Mouse (Mus musculus) megakaryocyte, adult 5-6 weeks (primary cell): Measurements from ENCODE around the gene Dirc2. TPM values are rescaled to one million over a fixed set of nuclear protein-coding genes. Genes with fewer than 3 reads are reported as not detected.

ENCODE experiments used
- ATAC-seq: 2 replicates; pipeline ENCODE4 v1.8.0; 2016; ENCODE audit warnings: mild to moderate bottlenecking, inconsistent platforms; ENCODE audit not compliant: poor library complexity, severe bottlenecking
- total RNA-seq, 2 experiments: library from RNA; stranded (forward) in 1 of 2; stranded (reverse) in 1 of 2; fragments of 153-499, 151-499 nt in 1 of 2; fragments of 221-1000, 200-1000 nt in 1 of 2; gene quantifications; 2 replicates each; pipeline versions ENCODE4 v1.2.3 to v1.2.4; 2015 to 2017

Dirc2 gene
- total RNA-seq, 2 experiments from 2014 or later: 13.0 to 23.2 TPM

GRCm38 (mm10) chr16:35775835-35776234, 6.7 kb upstream of the Dirc2 start:
- ATAC-seq: peak; percentile 41; the same call in 1 of the 2 replicates

GRCm38 (mm10) chr16:35772598-35772997, 3.4 kb upstream of the Dirc2 start:
- no peak for ATAC-seq

- no peak for ATAC-seq
Measured at GRCm38 (mm10) chr16:35771606-35772005, 2.5 kb upstream of the Dirc2 start.

GRCm38 (mm10) chr16:35771141-35771540, 2.0 kb upstream of the Dirc2 start:
- ATAC-seq: no peak

GRCm38 (mm10) chr16:35769878-35770657, 912 bp upstream of the Dirc2 start, which contains the start of gene Hspbap1:
Gene Hspbap1, plus strand, starts transcription at chr16:35770375.
- peak; percentile 76 for ATAC-seq

GRCm38 (mm10) chr16:35768469-35768784, 729 bp downstream of the Dirc2 start:
- ATAC-seq: no peak

GRCm38 (mm10) chr16:35766366-35766765, 2.8 kb downstream of the Dirc2 start:
- ATAC-seq: no peak

GRCm38 (mm10) chr16:35765449-35765848, 3.7 kb downstream of the Dirc2 start:
- peak; percentile 10; the same call in 1 of the 2 replicates for ATAC-seq

- no peak for ATAC-seq
Measured at GRCm38 (mm10) chr16:35764941-35765340, 4.2 kb downstream of the Dirc2 start.

GRCm38 (mm10) chr16:35763590-35764296, 5.4 kb downstream of the Dirc2 start:
- ATAC-seq: peak; percentile 82

- peak; percentile 46; the same call in 1 of the 2 replicates for ATAC-seq
Measured at GRCm38 (mm10) chr16:35759401-35759800, 9.8 kb downstream of the Dirc2 start.

- ATAC-seq: no peak
Measured at GRCm38 (mm10) chr16:35756697-35757096, 12.5 kb downstream of the Dirc2 start.

- peak; percentile 45 for ATAC-seq
Measured at GRCm38 (mm10) chr16:35755502-35756334, 13.4 kb downstream of the Dirc2 start.

- peak; percentile 67 for ATAC-seq
Measured at GRCm38 (mm10) chr16:35753926-35754325, 15.2 kb downstream of the Dirc2 start.

- ATAC-seq: peak; percentile 72
Measured at GRCm38 (mm10) chr16:35751841-35752240, 17.3 kb downstream of the Dirc2 start.

GRCm38 (mm10) chr16:35749385-35749784, 19.8 kb downstream of the Dirc2 start:
- ATAC-seq: no peak

- ATAC-seq: no peak
Measured at GRCm38 (mm10) chr16:35748237-35748603, 20.9 kb downstream of the Dirc2 start.

- ATAC-seq: no peak
Measured at GRCm38 (mm10) chr16:35747417-35748236, 21.5 kb downstream of the Dirc2 start.

- ATAC-seq: peak; percentile 64
Measured at GRCm38 (mm10) chr16:35742251-35742937, 26.8 kb downstream of the Dirc2 start.

- ATAC-seq: no peak
Measured at GRCm38 (mm10) chr16:35741621-35742020, 27.5 kb downstream of the Dirc2 start.
